Mouse (Mus musculus) T-helper 1 cell (primary cell): ENCODE measurements around the gene Ube2g2.

Experiments
- in situ Hi-C: fragments of 300-600 bp; cut with MboI, MseI; formaldehyde crosslinking; loops from one replicate; pipeline ENCODE4 v1.15.1; 2025; ENCODE audit warnings: high pct_unique_total_duplicates

Gene Ube2g2

GRCm38 (mm10) chr10:77605908-77606826 is 15.9 kb upstream of the Ube2g2 start, which contains the start of the genes Sumo3 and Gm49325:
TSS of gene Sumo3 (plus strand) at chr10:77606097.
TSS of gene Gm49325 (plus strand) at chr10:77606197.
- in situ Hi-C loops, result no loop called here

GRCm38 (mm10) chr10:77606855-77607254 is 15.2 kb upstream of the Ube2g2 start:
- in situ Hi-C loops, result no loop called here

- in situ Hi-C loops, result no loop called here
These were observed 14.6 kb upstream of the Ube2g2 start for GRCm38 (mm10) chr10:77607441-77607840.

GRCm38 (mm10) chr10:77608589-77608988 is 13.5 kb upstream of the Ube2g2 start:
- in situ Hi-C loops, result no loop called here

- in situ Hi-C loops, result loop anchor here (5.0 kb wide), 1 partner anchor 1263 kb away; the partner anchor contains the start of gene Dip2a
These were observed 11.7 kb upstream of the Ube2g2 start for GRCm38 (mm10) chr10:77610221-77610961.

GRCm38 (mm10) chr10:77613409-77613808 is 8.7 kb upstream of the Ube2g2 start:
- in situ Hi-C loops, result loop anchor here (5.0 kb wide), 1 partner anchor 1266 kb away; the partner anchor contains the start of gene Dip2a

- in situ Hi-C loops, result no loop called here
These were observed 6.4 kb upstream of the Ube2g2 start for GRCm38 (mm10) chr10:77615647-77616046.

- in situ Hi-C loops, result no loop called here
These were observed 5.9 kb upstream of the Ube2g2 start for GRCm38 (mm10) chr10:77616166-77616565.

- in situ Hi-C loops, result no loop called here
These were observed 5.1 kb upstream of the Ube2g2 start for GRCm38 (mm10) chr10:77616926-77617325.

GRCm38 (mm10) chr10:77621546-77621945 is 529 bp upstream of the Ube2g2 start:
- in situ Hi-C loops, result loop anchor here (5.0 kb wide), 1 partner anchor 104 kb away; the partner anchor contains the start of gene Fam207a

GRCm38 (mm10) chr10:77623069-77623492 is 1.0 kb downstream of the Ube2g2 start:
- in situ Hi-C loops, result loop anchor here (5.0 kb wide), 1 partner anchor 106 kb away; the partner anchor contains the start of gene Fam207a

GRCm38 (mm10) chr10:77623639-77624400 is 1.7 kb downstream of the Ube2g2 start:
- in situ Hi-C loops, result loop anchor here (5.0 kb wide), 1 partner anchor 107 kb away; the partner anchor contains the start of gene Fam207a

- in situ Hi-C loops, result loop anchor here (5.0 kb wide), 1 partner anchor 107 kb away; the partner anchor contains the start of gene Fam207a
These were observed 2.5 kb downstream of the Ube2g2 start for GRCm38 (mm10) chr10:77624570-77624995.

GRCm38 (mm10) chr10:77626036-77626435 is 4.0 kb downstream of the Ube2g2 start:
- in situ Hi-C loops, result no loop called here

- in situ Hi-C loops, result no loop called here
These were observed 4.5 kb downstream of the Ube2g2 start for GRCm38 (mm10) chr10:77626591-77626990.

GRCm38 (mm10) chr10:77627497-77627896 is 5.4 kb downstream of the Ube2g2 start:
- in situ Hi-C loops, result no loop called here

GRCm38 (mm10) chr10:77629163-77629562 is 7.1 kb downstream of the Ube2g2 start:
- in situ Hi-C loops, result no loop called here

GRCm38 (mm10) chr10:77629970-77630369 is 7.9 kb downstream of the Ube2g2 start:
- in situ Hi-C loops, result no loop called here

GRCm38 (mm10) chr10:77634016-77634415 is 11.9 kb downstream of the Ube2g2 start:
- in situ Hi-C loops, result no loop called here

- in situ Hi-C loops, result no loop called here
These were observed 12.6 kb downstream of the Ube2g2 start for GRCm38 (mm10) chr10:77634452-77635231.
